Mouse (Mus musculus) bone marrow, adult 2 months (tissue): ENCODE data around the gene Pdzd3.

Experiments
- CTCF ChIP-seq: fragments of 200-500 bp; IDR thresholded peaks from 2 replicates; pipeline ENCODE4 v1.5.1; 2011; ENCODE audit warnings: low read length, control low read depth; ENCODE audit not compliant: control insufficient read depth, insufficient read depth
- POLR2A ChIP-seq: fragments of 200-500 bp; IDR thresholded peaks from 2 replicates; pipeline ENCODE4 v1.6.1; 2011; ENCODE audit warnings: low read depth, mild to moderate bottlenecking, control low read depth, low read length, borderline replicate concordance; ENCODE audit not compliant: control insufficient read depth

DNA sequence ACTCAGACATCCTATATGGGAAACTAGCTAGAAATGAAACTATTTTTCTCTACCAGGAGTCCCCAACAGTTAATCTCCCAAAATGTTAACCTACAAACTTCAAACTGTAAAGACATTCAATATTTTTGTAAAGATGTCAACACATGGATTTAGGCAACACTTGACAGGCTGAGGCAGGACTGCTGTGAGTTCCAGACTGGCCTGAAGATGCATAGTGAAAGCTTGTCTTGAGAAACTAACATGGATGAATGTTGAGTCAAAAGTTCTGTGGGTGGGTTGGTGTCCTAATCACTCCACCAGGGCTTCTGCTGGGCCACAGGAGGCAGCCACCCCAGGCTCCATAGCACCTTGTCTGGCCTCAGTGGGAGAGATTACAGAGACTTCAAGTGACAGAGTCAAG, 19.7 kb downstream of the Pdzd3 start:
- TF ChIP-seq POLR2A (no peak), CTCF (no peak)
